Mouse (Mus musculus): ENCODE data around the gene Matk.

- TF ChIP-seq CTCF (conservative IDR thresholded peaks at IDR 0.05; ENCODE audit: low read length) (no peak), POU5F1 (IDR thresholded peaks at IDR 0.05; ENCODE audit: borderline replicate concordance, low read length) (no peak), NANOG (IDR thresholded peaks at IDR 0.05; ENCODE audit: borderline replicate concordance, low read length) (no peak)
Measured at GRCm38 (mm10) chr10:81300352-81300907, 47.7 kb downstream of the Matk start.
